Mouse (Mus musculus) frontal cortex, adult 2 months (tissue): Measurements from ENCODE around the gene Mbd4. TPM values are rescaled to one million over a fixed set of nuclear protein-coding genes. Genes with fewer than 3 reads are reported as not detected.

Experiments
- DNase-seq, 2 experiments: peaks; one replicate each; pipeline ENCODE4 v3.0.0; 2022; ENCODE audit warnings: low spot score in 1 of 2; ENCODE audit errors: extremely low spot score in 1 of 2
- polyA plus RNA-seq: library from polyadenylated mRNA; depleted of rRNA; stranded (reverse); fragments of >200 nt; gene quantifications from 2 replicates; pipeline ENCODE4 v1.2.3, GENCODE M21; 2012; rRNA removed

Gene Mbd4
- polyA plus RNA-seq, 1 experiment, result 9.6 TPM

- DNase-seq, result no peak
Measured at GRCm38 (mm10) chr6:115818129-115818528, 35.0 kb downstream of the Mbd4 start.

GRCm38 (mm10) chr6:115815041-115815440 lies 38.1 kb downstream of the Mbd4 start:
- DNase-seq, result no peak

- peak; percentile 43 to 68 for DNase-seq
Measured at GRCm38 (mm10) chr6:115814104-115814503, 39.1 kb downstream of the Mbd4 start.

- no peak for DNase-seq
Measured at GRCm38 (mm10) chr6:115811606-115812005, 41.6 kb downstream of the Mbd4 start.

- peak; percentile 69 to 92 for DNase-seq
Measured at GRCm38 (mm10) chr6:115808488-115809231, 44.5 kb downstream of the Mbd4 start, which contains the start of gene Rpl32. Gene Rpl32, minus strand, starts transcription at chr6:115808747.

GRCm38 (mm10) chr6:115808196-115808487 lies 45.0 kb downstream of the Mbd4 start:
- DNase-seq, result peak in 1 of 2 experiments; percentile 31

- no peak for DNase-seq
Measured at GRCm38 (mm10) chr6:115807464-115808195, 45.5 kb downstream of the Mbd4 start.

GRCm38 (mm10) chr6:115804432-115805192 lies 48.6 kb downstream of the Mbd4 start:
- no peak for DNase-seq

- peak; percentile 59 to 86 for DNase-seq
Measured at GRCm38 (mm10) chr6:115803541-115804382, 49.4 kb downstream of the Mbd4 start.

- no peak for DNase-seq
Measured at GRCm38 (mm10) chr6:115801811-115802210, 51.4 kb downstream of the Mbd4 start.

GRCm38 (mm10) chr6:115792691-115793215 lies 60.4 kb downstream of the Mbd4 start:
- DNase-seq, result no peak

GRCm38 (mm10) chr6:115791842-115792686 lies 61.1 kb downstream of the Mbd4 start:
- no peak for DNase-seq

- DNase-seq, result no peak
Measured at GRCm38 (mm10) chr6:115791016-115791415, 62.2 kb downstream of the Mbd4 start.

Other genes starting within 250 kb of the Mbd4 start
- 143 and 144 TPM in 2 replicates for gene Raf1, start 176.7 kb downstream of the Mbd4 start, polyA plus RNA-seq
- gene Tmem40, start 91.0 kb downstream of the Mbd4 start, polyA plus RNA-seq, result 15.3 and 24.4 TPM in 2 replicates
- 5.1 and 5.7 TPM in 2 replicates for gene Cand2, start 78.8 kb downstream of the Mbd4 start, polyA plus RNA-seq
- 936 and 1,149 TPM in 2 replicates for gene Rpl32, start 44.6 kb downstream of the Mbd4 start, polyA plus RNA-seq
- gene Efcab12, start 15.0 kb downstream of the Mbd4 start, polyA plus RNA-seq, result 5.4 and 5.5 TPM in 2 replicates
- gene Ift122, start 99 bp upstream of the Mbd4 start, polyA plus RNA-seq, result 30.1 and 31.2 TPM in 2 replicates
- gene Rho, start 78.4 kb upstream of the Mbd4 start, polyA plus RNA-seq, result 0.86 and 1.6 TPM in 2 replicates
- gene H1foo, start 91.6 kb upstream of the Mbd4 start, polyA plus RNA-seq, result not detected in 2 replicates
- gene Plxnd1, start 141.6 kb upstream of the Mbd4 start, polyA plus RNA-seq, result 56.5 and 73.7 TPM in 2 replicates